Mouse (Mus musculus): Measurements from ENCODE around the gene Pih1d1. TPM values are rescaled to one million over a fixed set of nuclear protein-coding genes. Genes with fewer than 3 reads are reported as not detected.

The Pih1d1 gene
- polyA plus RNA-seq, 1 experiment = 6.2 TPM

- H3K27me3 ChIP-seq (ENCODE audit: control insufficient read depth) = peaks cover 50% of the 10 kb centered on the region
- H3K4me1 ChIP-seq (ENCODE audit: control insufficient read depth) = peaks cover 24% of the 10 kb centered on the region
- peaks cover 2% of the 10 kb centered on the region; the same call in 1 of the 2 replicates for H3K9me3 ChIP-seq (ENCODE audit: control insufficient read depth, low read length)
- no peak for TF ChIP-seq TAL1 (IDR thresholded peaks at IDR 0.05; ENCODE audit: low read length)
- no peak for TF ChIP-seq GATA1 (IDR thresholded peaks at IDR 0.05; ENCODE audit: low read length)
- H3K36me3 ChIP-seq (ENCODE audit: control insufficient read depth) = peaks cover 34% of the 10 kb centered on the region
- peak overlapping the region; percentile 54 for H3K4me3 ChIP-seq (replicated peaks)
Measured at GRCm38 (mm10) chr7:45161612-45162473, 7.7 kb downstream of the Pih1d1 start.

- Histone ChIP-seq H3K27me3 (ENCODE audit: control insufficient read depth) (peaks cover 57% of the 10 kb centered on the region), H3K36me3 (ENCODE audit: control insufficient read depth) (peaks cover 29% of the 10 kb centered on the region), H3K4me1 (ENCODE audit: control insufficient read depth) (peaks cover 21% of the 10 kb centered on the region), H3K9me3 (ENCODE audit: control insufficient read depth, low read length) (peaks cover 6% of the 10 kb centered on the region; the same call in 1 of the 2 replicates), H3K4me3 (replicated peaks) (peak overlapping the region; percentile 54)
- TF ChIP-seq TAL1 (IDR thresholded peaks at IDR 0.05; ENCODE audit: low read length) (no peak), GATA1 (IDR thresholded peaks at IDR 0.05; ENCODE audit: low read length) (no peak)
Measured at GRCm38 (mm10) chr7:45162551-45162950, 8.4 kb downstream of the Pih1d1 start.

GRCm38 (mm10) chr7:45162996-45163615, 9.0 kb downstream of the Pih1d1 start:
- peaks cover 21% of the 10 kb centered on the region for H3K4me1 ChIP-seq (ENCODE audit: control insufficient read depth)
- H3K27me3 ChIP-seq (ENCODE audit: control insufficient read depth) = peaks cover 62% of the 10 kb centered on the region
- peaks cover 23% of the 10 kb centered on the region for H3K36me3 ChIP-seq (ENCODE audit: control insufficient read depth)
- TF ChIP-seq GATA1 (IDR thresholded peaks at IDR 0.05; ENCODE audit: low read length) (no peak), TAL1 (IDR thresholded peaks at IDR 0.05; ENCODE audit: low read length) (no peak)
- no peak overlapping the region for H3K4me3 ChIP-seq (replicated peaks)
- H3K9me3 ChIP-seq (ENCODE audit: control insufficient read depth, low read length) = peaks cover 11% of the 10 kb centered on the region

GRCm38 (mm10) chr7:45163735-45164490, 9.8 kb downstream of the Pih1d1 start, which contains the start of gene Slc17a7:
Slc17a7 (plus strand) TSS chr7:45163949.
- peaks cover 15% of the 10 kb centered on the region for H3K36me3 ChIP-seq (ENCODE audit: control insufficient read depth)
- peaks cover 71% of the 10 kb centered on the region for H3K27me3 ChIP-seq (ENCODE audit: control insufficient read depth)
- peaks cover 21% of the 10 kb centered on the region for H3K4me1 ChIP-seq (ENCODE audit: control insufficient read depth)
- no peak for TF ChIP-seq GATA1 (IDR thresholded peaks at IDR 0.05; ENCODE audit: low read length)
- no peak for TF ChIP-seq TAL1 (IDR thresholded peaks at IDR 0.05; ENCODE audit: low read length)
- H3K4me3 ChIP-seq (replicated peaks) = peak within 1 kb of the TSS; percentile 38
- H3K9me3 ChIP-seq (ENCODE audit: control insufficient read depth, low read length) = peaks cover 19% of the 10 kb centered on the region

GRCm38 (mm10) chr7:45164833-45165232, 10.7 kb downstream of the Pih1d1 start:
- peaks cover 21% of the 10 kb centered on the region for H3K4me1 ChIP-seq (ENCODE audit: control insufficient read depth)
- peaks cover 29% of the 10 kb centered on the region for H3K9me3 ChIP-seq (ENCODE audit: control insufficient read depth, low read length)
- peaks cover 10% of the 10 kb centered on the region for H3K36me3 ChIP-seq (ENCODE audit: control insufficient read depth)
- peaks cover 80% of the 10 kb centered on the region for H3K27me3 ChIP-seq (ENCODE audit: control insufficient read depth)
- H3K4me3 ChIP-seq (replicated peaks) = no peak overlapping the region
- TF ChIP-seq TAL1 (IDR thresholded peaks at IDR 0.05; ENCODE audit: low read length) (no peak), GATA1 (IDR thresholded peaks at IDR 0.05; ENCODE audit: low read length) (no peak)

- Histone ChIP-seq H3K9me3 (ENCODE audit: control insufficient read depth, low read length) (peaks cover 37% of the 10 kb centered on the region), H3K4me3 (replicated peaks) (no peak overlapping the region), H3K36me3 (ENCODE audit: control insufficient read depth) (peaks cover 4% of the 10 kb centered on the region), H3K27me3 (ENCODE audit: control insufficient read depth) (peaks cover 88% of the 10 kb centered on the region), H3K4me1 (ENCODE audit: control insufficient read depth) (peaks cover 21% of the 10 kb centered on the region)
- TF ChIP-seq GATA1 (IDR thresholded peaks at IDR 0.05; ENCODE audit: low read length) = no peak
- no peak for TF ChIP-seq TAL1 (IDR thresholded peaks at IDR 0.05; ENCODE audit: low read length)
Measured at GRCm38 (mm10) chr7:45165701-45166100, 11.6 kb downstream of the Pih1d1 start.

- Histone ChIP-seq H3K4me1 (ENCODE audit: control insufficient read depth) (peaks cover 17% of the 10 kb centered on the region), H3K27me3 (ENCODE audit: control insufficient read depth) (peaks cover 94% of the 10 kb centered on the region), H3K9me3 (ENCODE audit: control insufficient read depth, low read length) (peaks cover 43% of the 10 kb centered on the region), H3K36me3 (ENCODE audit: control insufficient read depth) (no peaks in the 10 kb centered on the region), H3K4me3 (replicated peaks) (no peak overlapping the region)
- TF ChIP-seq GATA1 (IDR thresholded peaks at IDR 0.05; ENCODE audit: low read length) (no peak), TAL1 (IDR thresholded peaks at IDR 0.05; ENCODE audit: low read length) (no peak)
Measured at GRCm38 (mm10) chr7:45166950-45167401, 12.9 kb downstream of the Pih1d1 start.

- H3K36me3 ChIP-seq (ENCODE audit: control insufficient read depth) = no peaks in the 10 kb centered on the region
- peaks cover 89% of the 10 kb centered on the region for H3K27me3 ChIP-seq (ENCODE audit: control insufficient read depth)
- H3K4me3 ChIP-seq (replicated peaks) = no peak overlapping the region
- H3K9me3 ChIP-seq (ENCODE audit: control insufficient read depth, low read length) = peaks cover 51% of the 10 kb centered on the region
- peaks cover 14% of the 10 kb centered on the region for H3K4me1 ChIP-seq (ENCODE audit: control insufficient read depth)
- no peak for TF ChIP-seq TAL1 (IDR thresholded peaks at IDR 0.05; ENCODE audit: low read length)
- TF ChIP-seq GATA1 (IDR thresholded peaks at IDR 0.05; ENCODE audit: low read length) = no peak
Measured at GRCm38 (mm10) chr7:45167761-45168445, 13.8 kb downstream of the Pih1d1 start.
